Mouse (Mus musculus): Measurements from ENCODE around the gene Nbeal2.

DNA sequence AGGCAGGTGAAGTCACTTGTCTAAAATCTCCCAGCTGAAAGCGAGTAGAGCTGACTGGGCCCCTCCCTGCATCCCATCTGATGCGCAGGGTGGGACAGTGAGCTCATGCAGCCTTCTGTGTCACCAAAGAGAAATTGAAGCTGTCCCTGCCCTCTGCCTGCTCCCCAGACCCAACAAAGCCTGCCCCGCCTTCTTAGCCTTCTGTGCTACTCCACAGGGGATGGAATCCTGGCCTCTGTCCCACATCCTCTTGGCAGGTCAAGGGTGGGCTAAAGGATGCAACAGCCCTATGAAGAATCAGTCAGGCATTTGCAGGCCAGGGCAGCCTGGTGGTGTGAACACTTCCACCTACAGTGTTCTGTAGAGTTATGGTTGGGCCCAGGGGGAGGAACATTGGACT is 43.5 kb upstream of the Nbeal2 start:
- TF ChIP-seq CTCF (IDR thresholded peaks at IDR 0.05; ENCODE audit: borderline replicate concordance, control insufficient read depth, extremely low read depth, insufficient read depth, low read length, poor library complexity): no peak
- no peak for TF ChIP-seq POLR2A (IDR thresholded peaks at IDR 0.05; ENCODE audit: control insufficient read depth, extremely low read depth, insufficient read depth, low read length, poor library complexity)
